Mouse (Mus musculus): ENCODE data around the gene Tnfrsf1a.

Gene Tnfrsf1a

GRCm38 (mm10) chr6:125354352-125355151 lies 5.4 kb downstream of the Tnfrsf1a start:
- no peak for DNase-seq (ENCODE audit: low spot score in 2 of 2)

GRCm38 (mm10) chr6:125355197-125355741 lies 6.1 kb downstream of the Tnfrsf1a start:
- DNase-seq (ENCODE audit: low spot score in 2 of 2): no peak

- DNase-seq (ENCODE audit: low spot score in 2 of 2): no peak
These were observed 7.1 kb downstream of the Tnfrsf1a start for GRCm38 (mm10) chr6:125356264-125356663.

GRCm38 (mm10) chr6:125357334-125357733 lies 8.2 kb downstream of the Tnfrsf1a start:
- no peak for DNase-seq (ENCODE audit: low spot score in 2 of 2)

GRCm38 (mm10) chr6:125359999-125360398 lies 10.8 kb downstream of the Tnfrsf1a start:
- no peak for DNase-seq (ENCODE audit: low spot score in 2 of 2)

GRCm38 (mm10) chr6:125360846-125361245 lies 11.7 kb downstream of the Tnfrsf1a start:
- DNase-seq (ENCODE audit: low spot score in 2 of 2): no peak

GRCm38 (mm10) chr6:125361467-125362291 lies 12.5 kb downstream of the Tnfrsf1a start:
- DNase-seq (ENCODE audit: low spot score in 2 of 2): no peak

- DNase-seq (ENCODE audit: low spot score in 2 of 2): no peak
These were observed 13.9 kb downstream of the Tnfrsf1a start for GRCm38 (mm10) chr6:125363021-125363420.

- no peak for DNase-seq (ENCODE audit: low spot score in 2 of 2)
These were observed 14.5 kb downstream of the Tnfrsf1a start for GRCm38 (mm10) chr6:125363451-125364242.

- DNase-seq (ENCODE audit: low spot score in 2 of 2): no peak
These were observed 15.3 kb downstream of the Tnfrsf1a start for GRCm38 (mm10) chr6:125364448-125364847.

- no peak for DNase-seq (ENCODE audit: low spot score in 2 of 2)
These were observed 16.4 kb downstream of the Tnfrsf1a start for GRCm38 (mm10) chr6:125365522-125365921.

- DNase-seq (ENCODE audit: low spot score in 2 of 2): no peak
These were observed 17.0 kb downstream of the Tnfrsf1a start for GRCm38 (mm10) chr6:125366133-125366532.

GRCm38 (mm10) chr6:125367758-125368371 lies 18.7 kb downstream of the Tnfrsf1a start:
- no peak for DNase-seq (ENCODE audit: low spot score in 2 of 2)

GRCm38 (mm10) chr6:125377042-125377441 lies 27.9 kb downstream of the Tnfrsf1a start:
- DNase-seq (ENCODE audit: low spot score in 2 of 2): no peak

GRCm38 (mm10) chr6:125377582-125378451 lies 28.7 kb downstream of the Tnfrsf1a start:
- no peak for DNase-seq (ENCODE audit: low spot score in 2 of 2)

- no peak for DNase-seq (ENCODE audit: low spot score in 2 of 2)
These were observed 29.5 kb downstream of the Tnfrsf1a start for GRCm38 (mm10) chr6:125378621-125379020.

- no peak for DNase-seq (ENCODE audit: low spot score in 2 of 2)
These were observed 30.6 kb downstream of the Tnfrsf1a start for GRCm38 (mm10) chr6:125379781-125380180.

- DNase-seq (ENCODE audit: low spot score in 2 of 2): no peak
These were observed 31.5 kb downstream of the Tnfrsf1a start, which contains the start of gene Plekhg6 for GRCm38 (mm10) chr6:125380372-125381360. Gene Plekhg6 (minus strand): TSS chr6:125380793.

- no peak for DNase-seq (ENCODE audit: low spot score in 2 of 2)
These were observed 32.9 kb downstream of the Tnfrsf1a start for GRCm38 (mm10) chr6:125382024-125382423.

Measured in frontal cortex, postnatal 25 days (tissue).